In the genomic region with DNA sequence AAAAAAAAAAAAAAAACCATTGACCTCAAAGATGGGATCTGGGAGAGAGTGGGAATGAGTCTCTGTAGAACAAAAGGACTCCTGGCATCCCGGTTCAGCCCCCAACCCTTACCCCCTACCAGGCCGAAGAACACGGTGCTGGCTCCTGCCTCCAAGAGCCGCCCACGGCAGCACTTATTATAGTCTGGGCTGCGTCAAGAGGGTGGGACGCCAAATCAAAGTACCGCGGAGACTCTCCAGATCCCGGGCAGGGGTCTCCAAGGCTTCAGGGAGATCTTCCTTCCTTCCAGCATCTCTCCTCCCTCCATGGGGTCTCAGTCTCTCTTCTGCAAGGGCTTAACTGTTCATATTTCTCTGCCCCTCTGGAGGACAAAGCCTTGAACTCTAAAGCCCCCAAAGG, we compare ENCODE assay signal across 15 mouse cellular contexts. TPM values are rescaled to one million over a fixed set of nuclear protein-coding genes. Genes with fewer than 3 reads are reported as not detected.
DNase-seq lines count a peak whose midpoint lies in the region; ATAC-seq lines count a peak whose summit lies in the region.
"Had no signal": no experiment of that assay in that cellular context is flagged by ENCODE, and none has a peak within 500 bp of the region (broad histone marks: within the 10 kb centered on the region; RNA-seq: fewer than 3 reads in every experiment).

No protein-coding gene starts in this region.

- H3K9ac ChIP-seq in forebrain, embryonic 16.5 days (replicated peaks; ENCODE audit: low read depth, low read length): peak overlapping the region; percentile 50
- peak overlapping the region; percentile 60 for H3K9ac ChIP-seq in midbrain, embryonic 14.5 days (replicated peaks; ENCODE audit: low read length)
- H3K9ac ChIP-seq in liver, embryonic 12.5 days: no peak overlapping the region
- H3K9ac ChIP-seq: embryonic facial prominence, embryonic 15.5 days had no signal

- H3K4me3 ChIP-seq in forebrain, embryonic 16.5 days (replicated peaks; ENCODE audit: low read length): peak overlapping the region; percentile 29
- H3K4me3 ChIP-seq in midbrain, embryonic 14.5 days (replicated peaks; ENCODE audit: low read depth, low read length): peak overlapping the region; percentile 88
- no peak overlapping the region for H3K4me3 ChIP-seq in liver, embryonic 12.5 days

- H3K9me3 ChIP-seq in forebrain, embryonic 16.5 days (ENCODE audit: control insufficient read depth, low read length): no peaks in the 10 kb centered on the region
- no peaks in the 10 kb centered on the region for H3K9me3 ChIP-seq in midbrain, embryonic 14.5 days (ENCODE audit: control insufficient read depth, low read length)
- no peaks in the 10 kb centered on the region for H3K9me3 ChIP-seq in liver, embryonic 12.5 days (replicated peaks)
- H3K9me3 ChIP-seq: embryonic facial prominence, embryonic 15.5 days had no signal

- peaks cover 8% of the 10 kb centered on the region for H3K27me3 ChIP-seq in forebrain, embryonic 16.5 days (replicated peaks; ENCODE audit: control insufficient read depth, insufficient read depth, low read length)
- 0 out of 2 replicates have a peak, but pooled peaks cover 14% of the 10 kb centered on the region for H3K27me3 ChIP-seq in midbrain, embryonic 14.5 days (ENCODE audit: control insufficient read depth, insufficient read depth, low read length)
- H3K27me3 ChIP-seq in liver, embryonic 12.5 days (replicated peaks): peaks cover 75% of the 10 kb centered on the region

- ATAC-seq in forebrain, embryonic 16.5 days: no peak
- ATAC-seq in midbrain, embryonic 14.5 days (ENCODE audit: low FRiP score, low TSS enrichment): no peak
- ATAC-seq in megakaryocyte progenitor cell, adult 5-6 weeks (replicated peaks; ENCODE audit: poor library complexity): no peak
- ATAC-seq in liver, embryonic 12.5 days: no peak

- H3K4me2 ChIP-seq in forebrain, embryonic 16.5 days (ENCODE audit: low read length): peak overlapping the region; percentile 88
- peak overlapping the region; percentile 93 for H3K4me2 ChIP-seq in midbrain, embryonic 14.5 days (ENCODE audit: low read length)
- H3K4me2 ChIP-seq in liver, embryonic 12.5 days: no peak overlapping the region

- peak; percentile 71 to 77 for DNase-seq in right cerebral cortex, postnatal 10 days (ENCODE audit: low spot score in 2 of 2)
- DNase-seq in right cerebral cortex, postnatal 36 days (ENCODE audit: low spot score in 2 of 2): no peak
- DNase-seq in midbrain, embryonic 14.5 days: peak; percentile 47
- DNase-seq in kidney, adult 11 months: no peak
- no peak for DNase-seq in cerebellum, postnatal 10 days
- DNase-seq: adrenal gland, postnatal 36 days; cerebellum, adult 9-10 months; layer of hippocampus, postnatal 36 days had no signal

- no peaks in the 10 kb centered on the region for H3K36me3 ChIP-seq in forebrain, embryonic 16.5 days (ENCODE audit: control insufficient read depth, insufficient read depth)
- H3K36me3 ChIP-seq in midbrain, embryonic 14.5 days (ENCODE audit: control insufficient read depth, insufficient read depth, low read length): no peaks in the 10 kb centered on the region
- no peaks in the 10 kb centered on the region for H3K36me3 ChIP-seq in liver, embryonic 12.5 days
- H3K36me3 ChIP-seq: embryonic facial prominence, embryonic 15.5 days had no signal

- WGBS in forebrain, embryonic 16.5 days: 3% methylated on average over 10 of the region's 10 CpGs
- WGBS in midbrain, embryonic 14.5 days: 5% methylated on average over 10 of the region's 10 CpGs
- WGBS in liver, embryonic 12.5 days (ENCODE audit: insufficient replicate concordance): 52% methylated on average over 10 of the region's 10 CpGs

- H3K27ac ChIP-seq in forebrain, embryonic 16.5 days (ENCODE audit: low read length): peak overlapping the region; percentile 75
- H3K27ac ChIP-seq in midbrain, embryonic 14.5 days (replicated peaks; ENCODE audit: low read depth, low read length): peak overlapping the region; percentile 92
- H3K27ac ChIP-seq in liver, embryonic 12.5 days: no peak overlapping the region
- H3K27ac ChIP-seq: embryonic facial prominence, embryonic 15.5 days had no signal

- H3K4me1 ChIP-seq in forebrain, embryonic 16.5 days (replicated peaks; ENCODE audit: control insufficient read depth, insufficient read depth, low read length): peaks cover 39% of the 10 kb centered on the region
- H3K4me1 ChIP-seq in midbrain, embryonic 14.5 days (ENCODE audit: control insufficient read depth, insufficient read depth, low read length): peaks cover 37% of the 10 kb centered on the region
- peaks cover 74% of the 10 kb centered on the region for H3K4me1 ChIP-seq in liver, embryonic 12.5 days

RNA-seq across cellular contexts. Expression of a gene that starts 2.4 kb away (rescaled TPM):
- 2.2 and 4.7 TPM in 2 replicates for polyA plus RNA-seq in forebrain, embryonic 16.5 days (2015; fragmentation: Nextera tagmentation; extraction: Ambion mirVana)
- 8.1 and 13.1 TPM in 2 replicates for polyA plus RNA-seq in midbrain, embryonic 14.5 days (2014; fragmentation: Nextera tagmentation; extraction: Ambion mirVana)
- total RNA-seq in megakaryocyte progenitor cell, adult 5-6 weeks (2015): 5.3 and 9.7 TPM in 2 replicates
- 37.4 and 41.4 TPM in 2 replicates for total RNA-seq in megakaryocyte progenitor cell, adult 5-6 weeks (2017)
- 0.92 and 1.6 TPM in 2 replicates for polyA plus RNA-seq in liver, embryonic 12.5 days (2016; fragmentation: Nextera tagmentation; extraction: Ambion mirVana)

RNA-seq across cellular contexts. Expression of a gene that starts 7.5 kb away (rescaled TPM):
- polyA plus RNA-seq in forebrain, embryonic 16.5 days (2015; fragmentation: Nextera tagmentation; extraction: Ambion mirVana): 119 and 120 TPM in 2 replicates
- polyA plus RNA-seq in midbrain, embryonic 14.5 days (2014; fragmentation: Nextera tagmentation; extraction: Ambion mirVana): 67.7 and 71.7 TPM in 2 replicates
- total RNA-seq in megakaryocyte progenitor cell, adult 5-6 weeks (2015): 93.8 and 97.5 TPM in 2 replicates
- total RNA-seq in megakaryocyte progenitor cell, adult 5-6 weeks (2017): 67.2 and 73.0 TPM in 2 replicates
- polyA plus RNA-seq in liver, embryonic 12.5 days (2016; fragmentation: Nextera tagmentation; extraction: Ambion mirVana): 75.2 and 81.9 TPM in 2 replicates

RNA-seq across cellular contexts. Expression of a gene that starts 14.2 kb away (rescaled TPM):
- polyA plus RNA-seq in forebrain, embryonic 16.5 days (2015; fragmentation: Nextera tagmentation; extraction: Ambion mirVana): 1,494 and 1,664 TPM in 2 replicates
- polyA plus RNA-seq in midbrain, embryonic 14.5 days (2014; fragmentation: Nextera tagmentation; extraction: Ambion mirVana): 1,072 and 1,231 TPM in 2 replicates
- total RNA-seq in megakaryocyte progenitor cell, adult 5-6 weeks (2015): 781 and 827 TPM in 2 replicates
- total RNA-seq in megakaryocyte progenitor cell, adult 5-6 weeks (2017): 536 and 567 TPM in 2 replicates
- polyA plus RNA-seq in liver, embryonic 12.5 days (2016; fragmentation: Nextera tagmentation; extraction: Ambion mirVana): 766 and 777 TPM in 2 replicates

RNA-seq across cellular contexts. Expression of a gene that starts 17.5 kb away (rescaled TPM):
- polyA plus RNA-seq in forebrain, embryonic 16.5 days (2015; fragmentation: Nextera tagmentation; extraction: Ambion mirVana): 5.3 and 6.6 TPM in 2 replicates
- polyA plus RNA-seq in midbrain, embryonic 14.5 days (2014; fragmentation: Nextera tagmentation; extraction: Ambion mirVana): 11.8 and 17.4 TPM in 2 replicates
- total RNA-seq in megakaryocyte progenitor cell, adult 5-6 weeks (2015): 0.05 and 0.10 TPM in 2 replicates
- 0.08 TPM in 1 of 2 replicates, not detected in the other for total RNA-seq in megakaryocyte progenitor cell, adult 5-6 weeks (2017)
- 0.06 and 0.20 TPM in 2 replicates for polyA plus RNA-seq in liver, embryonic 12.5 days (2016; fragmentation: Nextera tagmentation; extraction: Ambion mirVana)

RNA-seq across cellular contexts. Expression of a gene that starts 29.5 kb away (rescaled TPM):
- 0.20 and 0.26 TPM in 2 replicates for polyA plus RNA-seq in forebrain, embryonic 16.5 days (2015; fragmentation: Nextera tagmentation; extraction: Ambion mirVana)
- polyA plus RNA-seq in midbrain, embryonic 14.5 days (2014; fragmentation: Nextera tagmentation; extraction: Ambion mirVana): not detected in 2 replicates
- total RNA-seq in megakaryocyte progenitor cell, adult 5-6 weeks (2015): 0.10 TPM in 1 of 2 replicates, not detected in the other
- 0.30 TPM in 1 of 2 replicates, not detected in the other for total RNA-seq in megakaryocyte progenitor cell, adult 5-6 weeks (2017)
- 0.05 and 0.10 TPM in 2 replicates for polyA plus RNA-seq in liver, embryonic 12.5 days (2016; fragmentation: Nextera tagmentation; extraction: Ambion mirVana)
- total RNA-seq: hematopoietic stem cell, adult 5-6 weeks; liver, adult 2 months; neutrophil, adult 5-6 weeks had no signal

Comparison
In these comparisons a context has a peak if more than half of its experiments do, and no peak if none do; other contexts are left out.
1. DNase-seq: peak in right cerebral cortex, postnatal 10 days (2 of 2) and midbrain, embryonic 14.5 days (single experiment); none in right cerebral cortex, postnatal 36 days (0 of 2), kidney, adult 11 months (single experiment) and cerebellum, postnatal 10 days (0 of 2).